Comparison of ENCODE assay signal across 17 mouse cellular contexts in genomic region chr9:80200855-80201254, GRCm38 (mm10). TPM values are rescaled to one million over a fixed set of nuclear protein-coding genes. Genes with fewer than 3 reads are reported as not detected.
DNase-seq lines count a peak whose midpoint lies in the region; ATAC-seq lines count a peak whose summit lies in the region.
"Had no signal": no experiment of that assay in that cellular context is flagged by ENCODE, and none has a peak within 500 bp of the region (broad histone marks: within the 10 kb centered on the region; RNA-seq: fewer than 3 reads in every experiment).

No protein-coding gene starts in this region.

- H3K9ac ChIP-seq in neural tube, embryonic 14.5 days (replicated peaks; ENCODE audit: low read depth, low read length): no peak overlapping the region
- H3K9ac ChIP-seq in midbrain, embryonic 13.5 days (replicated peaks): no peak overlapping the region
- H3K9ac ChIP-seq: embryonic facial prominence, embryonic 13.5 days; heart, embryonic 15.5 days; liver, embryonic 12.5 days had no signal

- no peak overlapping the region for H3K4me2 ChIP-seq in neural tube, embryonic 14.5 days (ENCODE audit: low read depth, low read length)
- peak overlapping the region; percentile 19; the same call in 1 of the 2 replicates for H3K4me2 ChIP-seq in midbrain, embryonic 13.5 days (replicated peaks)
- H3K4me2 ChIP-seq: embryonic facial prominence, embryonic 13.5 days; heart, embryonic 15.5 days; liver, embryonic 12.5 days had no signal

- no peak overlapping the region for H3K4me3 ChIP-seq in neural tube, embryonic 14.5 days (ENCODE audit: low read depth, low read length)
- no peak overlapping the region for H3K4me3 ChIP-seq in midbrain, embryonic 13.5 days (replicated peaks)
- H3K4me3 ChIP-seq: embryonic facial prominence, embryonic 13.5 days; heart, embryonic 15.5 days; liver, embryonic 12.5 days had no signal

- WGBS in neural tube, embryonic 14.5 days: 64% methylated on average over 6 of the region's 6 CpGs
- WGBS in midbrain, embryonic 13.5 days: 49% methylated on average over 6 of the region's 6 CpGs

- no peaks in the 10 kb centered on the region for H3K36me3 ChIP-seq in neural tube, embryonic 14.5 days (ENCODE audit: control insufficient read depth, insufficient read depth, low read length)
- no peaks in the 10 kb centered on the region for H3K36me3 ChIP-seq in midbrain, embryonic 13.5 days
- H3K36me3 ChIP-seq: embryonic facial prominence, embryonic 13.5 days; heart, embryonic 15.5 days; liver, embryonic 12.5 days had no signal

- H3K9me3 ChIP-seq in neural tube, embryonic 14.5 days (ENCODE audit: control insufficient read depth, low read length): no peaks in the 10 kb centered on the region
- H3K9me3 ChIP-seq in midbrain, embryonic 13.5 days: no peaks in the 10 kb centered on the region
- H3K9me3 ChIP-seq: embryonic facial prominence, embryonic 13.5 days; heart, embryonic 15.5 days; liver, embryonic 12.5 days had no signal

- no peaks in the 10 kb centered on the region for H3K4me1 ChIP-seq in neural tube, embryonic 14.5 days (ENCODE audit: control insufficient read depth, insufficient read depth, low read length)
- H3K4me1 ChIP-seq in midbrain, embryonic 13.5 days (replicated peaks): peaks cover 21% of the 10 kb centered on the region
- H3K4me1 ChIP-seq: liver, embryonic 12.5 days had no signal

- peak overlapping the region; percentile 34; the same call in 1 of the 2 replicates for H3K27ac ChIP-seq in neural tube, embryonic 14.5 days (ENCODE audit: low read depth, low read length)
- H3K27ac ChIP-seq in midbrain, embryonic 13.5 days: 0 out of 2 replicates have a peak overlapping the region, but pooled peaks have one; percentile 39
- H3K27ac ChIP-seq: embryonic facial prominence, embryonic 13.5 days; heart, embryonic 15.5 days; liver, embryonic 12.5 days had no signal

- intact Hi-C loops in gastrocnemius, postnatal 14 days (cut with DNase I; ENCODE audit: low total_unique reads): no loop called here

- H3K27me3 ChIP-seq in neural tube, embryonic 14.5 days (ENCODE audit: control insufficient read depth, insufficient read depth, low read length): no peaks in the 10 kb centered on the region
- no peaks in the 10 kb centered on the region for H3K27me3 ChIP-seq in midbrain, embryonic 13.5 days
- H3K27me3 ChIP-seq: embryonic facial prominence, embryonic 13.5 days; heart, embryonic 15.5 days; liver, embryonic 12.5 days had no signal

- DNase-seq in kidney, adult 11 months: peak; percentile 33
- no peak for DNase-seq in kidney, postnatal 14 days
- DNase-seq in neural tube, embryonic 10.5 days (ENCODE audit: extremely low spot score, low spot score): no peak
- DNase-seq in gastrocnemius, postnatal 14 days: no peak
- DNase-seq: adrenal gland, postnatal 14 days; B cell, adult 2 months; cerebellum, postnatal 36 days; lung, postnatal 14 days; right cerebral cortex, adult 18-20 months; spleen, adult 18-20 months had no signal

- ATAC-seq in neural tube, embryonic 14.5 days (ENCODE audit: low read depth): no peak
- no peak for ATAC-seq in midbrain, embryonic 13.5 days
- ATAC-seq in CD4-positive, CD25-positive, alpha-beta regulatory T cell, adult 4 months: no peak
- ATAC-seq in activated CD4-positive, CD25-positive, alpha-beta regulatory T cell, adult 4 months: no peak
- ATAC-seq: liver, embryonic 12.5 days had no signal

RNA-seq across cellular contexts. Expression of gene Myo6, which starts 36.0 kb away (rescaled TPM):
- 26.0 and 27.2 TPM in 2 replicates for polyA plus RNA-seq in neural tube, embryonic 14.5 days (2014; fragmentation: Nextera tagmentation; extraction: Ambion mirVana)
- 15.4 and 17.1 TPM in 2 replicates for polyA plus RNA-seq in midbrain, embryonic 13.5 days (2015; fragmentation: Nextera tagmentation; extraction: Ambion mirVana)
- 10 to 100 TPM; 16.3 to 24.3 TPM for polyA plus RNA-seq in CD4-positive, CD25-positive, alpha-beta regulatory T cell, adult 4 months (2017; shearing (Covaris generic))
- 10 to 100 TPM; 24.1 to 31.3 TPM for polyA plus RNA-seq in activated CD4-positive, CD25-positive, alpha-beta regulatory T cell, adult 4 months (2017; shearing (Covaris generic))
- 10 to 100 TPM in 1 of 2 experiments, 1 to 10 TPM in 1; 9.0 to 10.3 TPM for total RNA-seq in gastrocnemius, postnatal 14 days (2021)
